Mouse (Mus musculus) lung, postnatal 14 days (tissue): Measurements from ENCODE around the gene Rnf167.

ENCODE experiments used
- DNase-seq: peaks from one replicate; pipeline ENCODE4 v3.0.0; 2021

The Rnf167 gene

GRCm38 (mm10) chr11:70678576-70678975 is 31.5 kb downstream of the Rnf167 start:
- no peak for DNase-seq

GRCm38 (mm10) chr11:70679361-70679760 is 32.3 kb downstream of the Rnf167 start:
- DNase-seq = no peak

- no peak for DNase-seq
These were observed 32.9 kb downstream of the Rnf167 start for GRCm38 (mm10) chr11:70679894-70680293.

GRCm38 (mm10) chr11:70681170-70681569 is 34.1 kb downstream of the Rnf167 start:
- no peak for DNase-seq

- peak; percentile 38 for DNase-seq
These were observed 35.0 kb downstream of the Rnf167 start for GRCm38 (mm10) chr11:70681897-70682581.

GRCm38 (mm10) chr11:70683640-70684039 is 36.6 kb downstream of the Rnf167 start:
- no peak for DNase-seq

GRCm38 (mm10) chr11:70686901-70687566 is 40.0 kb downstream of the Rnf167 start:
- DNase-seq = no peak

GRCm38 (mm10) chr11:70687601-70688199 is 40.7 kb downstream of the Rnf167 start, which contains the start of gene Camta2:
Gene Camta2 (minus strand): TSS chr11:70688105.
- DNase-seq = peak; percentile 92

GRCm38 (mm10) chr11:70688372-70688771 is 41.3 kb downstream of the Rnf167 start:
- no peak for DNase-seq

GRCm38 (mm10) chr11:70689578-70689977 is 42.5 kb downstream of the Rnf167 start:
- DNase-seq = no peak

GRCm38 (mm10) chr11:70693504-70693903 is 46.5 kb downstream of the Rnf167 start:
- DNase-seq = no peak

GRCm38 (mm10) chr11:70697376-70697775 is 50.3 kb downstream of the Rnf167 start:
- DNase-seq = no peak

GRCm38 (mm10) chr11:70699051-70699450 is 52.0 kb downstream of the Rnf167 start:
- DNase-seq = no peak

- peak; percentile 97 for DNase-seq
These were observed 52.9 kb downstream of the Rnf167 start, which contains the start of the genes Inca1 and Kif1c for GRCm38 (mm10) chr11:70699722-70700556. Gene Inca1 (minus strand): TSS chr11:70700155. Gene Kif1c (plus strand): TSS chr11:70700548.

GRCm38 (mm10) chr11:70700613-70701012 is 53.6 kb downstream of the Rnf167 start:
- peak; percentile 77 for DNase-seq
